Mouse (Mus musculus): ENCODE data around the gene Rpl11. TPM values are rescaled to one million over a fixed set of nuclear protein-coding genes. Genes with fewer than 3 reads are reported as not detected.
A peak's percentile ranks its signal among the peaks of the same experiment; 100 is the strongest.

The Rpl11 gene
- polyA plus RNA-seq, 1 experiment from 2014 or later = 551 TPM

- Histone ChIP-seq H3K4me3 (no peak overlapping the region), H3K36me3 (peaks cover 77% of the 10 kb centered on the region), H3K4me2 (no peak overlapping the region), H3K9me3 (no peaks in the 10 kb centered on the region), H3K4me1 (peaks cover 24% of the 10 kb centered on the region), H3K27ac (no peak overlapping the region), H3K27me3 (no peaks in the 10 kb centered on the region), H3K9ac (0 out of 2 replicates have a peak overlapping the region, but pooled peaks have one; percentile 40)
- 69% methylated on average over 6 of the region's 6 CpGs for WGBS
- no peak for ATAC-seq (ENCODE audit: insufficient number of reproducible peaks, insufficient read depth, low FRiP score, low TSS enrichment, low read depth)
Observed at GRCm38 (mm10) chr4:136046888-136047287, 6.3 kb downstream of the Rpl11 start.

GRCm38 (mm10) chr4:136045091-136045490 is 8.1 kb downstream of the Rpl11 start:
- Histone ChIP-seq H3K4me1 (0 out of 2 replicates have a peak, but pooled peaks cover 7% of the 10 kb centered on the region), H3K4me2 (no peak overlapping the region), H3K27me3 (no peaks in the 10 kb centered on the region), H3K36me3 (peaks cover 59% of the 10 kb centered on the region), H3K4me3 (no peak overlapping the region), H3K9ac (no peak overlapping the region), H3K9me3 (no peaks in the 10 kb centered on the region), H3K27ac (no peak overlapping the region)
- no peak for ATAC-seq (ENCODE audit: insufficient number of reproducible peaks, insufficient read depth, low FRiP score, low TSS enrichment, low read depth)
- WGBS = 90% methylated on average over 5 of the region's 5 CpGs

- peaks cover 47% of the 10 kb centered on the region for H3K36me3 ChIP-seq
- H3K4me2 ChIP-seq = no peak overlapping the region
- H3K27ac ChIP-seq = no peak overlapping the region
- no peaks in the 10 kb centered on the region for H3K27me3 ChIP-seq
- 78% methylated on average over 6 of the region's 6 CpGs for WGBS
- no peaks in the 10 kb centered on the region for H3K9me3 ChIP-seq
- H3K4me1 ChIP-seq = 0 out of 2 replicates have a peak, but pooled peaks cover 7% of the 10 kb centered on the region
- H3K4me3 ChIP-seq = no peak overlapping the region
- no peak overlapping the region for H3K9ac ChIP-seq
- ATAC-seq (ENCODE audit: insufficient number of reproducible peaks, insufficient read depth, low FRiP score, low TSS enrichment, low read depth) = no peak
Observed at GRCm38 (mm10) chr4:136043784-136044400, 9.3 kb downstream of the Rpl11 start.

GRCm38 (mm10) chr4:136035078-136035477 is 18.1 kb downstream of the Rpl11 start:
- Histone ChIP-seq H3K36me3 (no peaks in the 10 kb centered on the region), H3K9me3 (no peaks in the 10 kb centered on the region), H3K27ac (no peak overlapping the region), H3K4me3 (no peak overlapping the region), H3K4me2 (no peak overlapping the region), H3K9ac (no peak overlapping the region), H3K27me3 (no peaks in the 10 kb centered on the region), H3K4me1 (peaks cover 10% of the 10 kb centered on the region)
- 80% methylated on average over 4 of the region's 4 CpGs for WGBS
- no peak for ATAC-seq (ENCODE audit: insufficient number of reproducible peaks, insufficient read depth, low FRiP score, low TSS enrichment, low read depth)

GRCm38 (mm10) chr4:136033231-136033630 is 20.0 kb downstream of the Rpl11 start:
- H3K27me3 ChIP-seq = no peaks in the 10 kb centered on the region
- no peak overlapping the region for H3K27ac ChIP-seq
- no peak for ATAC-seq (ENCODE audit: insufficient number of reproducible peaks, insufficient read depth, low FRiP score, low TSS enrichment, low read depth)
- H3K9me3 ChIP-seq = no peaks in the 10 kb centered on the region
- no peak overlapping the region for H3K4me3 ChIP-seq
- H3K4me2 ChIP-seq = no peak overlapping the region
- no peak overlapping the region for H3K9ac ChIP-seq
- 86% methylated on average over 1 of the region's 1 CpGs for WGBS
- peaks cover 10% of the 10 kb centered on the region for H3K4me1 ChIP-seq
- H3K36me3 ChIP-seq = no peaks in the 10 kb centered on the region

- 7% methylated on average over 8 of the region's 8 CpGs for WGBS
- Histone ChIP-seq H3K36me3 (no peaks in the 10 kb centered on the region; the same call in 1 of the 2 replicates), H3K9me3 (no peaks in the 10 kb centered on the region), H3K27me3 (no peaks in the 10 kb centered on the region), H3K4me1 (peaks cover 15% of the 10 kb centered on the region), H3K27ac (0 out of 2 replicates have a peak overlapping the region, but pooled peaks have one; percentile 22), H3K4me3 (no peak overlapping the region), H3K9ac (0 out of 2 replicates have a peak overlapping the region, but pooled peaks have one; percentile 49), H3K4me2 (no peak overlapping the region)
- ATAC-seq (ENCODE audit: insufficient number of reproducible peaks, insufficient read depth, low FRiP score, low TSS enrichment, low read depth) = no peak
Observed at GRCm38 (mm10) chr4:136030968-136031909, 22.0 kb downstream of the Rpl11 start.

GRCm38 (mm10) chr4:136028689-136029088 is 24.5 kb downstream of the Rpl11 start:
- ATAC-seq (ENCODE audit: insufficient number of reproducible peaks, insufficient read depth, low FRiP score, low TSS enrichment, low read depth) = no peak
- Histone ChIP-seq H3K4me2 (no peak overlapping the region), H3K27ac (no peak overlapping the region), H3K36me3 (no peaks in the 10 kb centered on the region; the same call in 1 of the 2 replicates), H3K4me1 (peaks cover 15% of the 10 kb centered on the region), H3K9me3 (no peaks in the 10 kb centered on the region), H3K4me3 (no peak overlapping the region), H3K9ac (no peak overlapping the region), H3K27me3 (no peaks in the 10 kb centered on the region)
- 77% methylated on average over 5 of the region's 5 CpGs for WGBS

DNA sequence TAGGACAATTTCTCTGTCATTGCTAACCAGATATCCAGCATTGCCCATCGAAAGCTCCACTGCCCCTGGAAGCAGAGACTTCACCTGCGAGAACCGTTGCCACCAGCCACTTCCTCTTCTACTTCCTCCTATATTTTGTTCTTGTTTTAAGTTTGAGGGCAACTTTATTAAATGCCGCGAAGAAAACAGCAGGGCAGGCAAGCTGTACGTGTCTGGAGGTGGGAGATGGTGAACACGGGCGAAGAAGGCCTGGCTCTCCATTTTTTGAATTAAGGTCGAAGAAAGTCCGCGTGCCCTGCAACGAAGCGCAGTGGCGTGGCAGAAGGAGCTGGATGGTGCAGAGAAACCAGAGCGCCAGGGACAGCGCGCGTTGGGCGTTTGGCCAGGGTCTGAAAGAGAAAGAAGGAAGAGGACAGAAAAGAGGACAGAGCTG is 25.1 kb downstream of the Rpl11 start:
- H3K4me1 ChIP-seq = peaks cover 15% of the 10 kb centered on the region
- H3K9me3 ChIP-seq = no peaks in the 10 kb centered on the region
- H3K4me3 ChIP-seq = no peak overlapping the region
- H3K36me3 ChIP-seq = no peaks in the 10 kb centered on the region; the same call in 1 of the 2 replicates
- no peak overlapping the region for H3K4me2 ChIP-seq
- no peak overlapping the region; the same call in 1 of the 2 replicates for H3K27ac ChIP-seq
- WGBS = 84% methylated on average over 19 of the region's 19 CpGs
- no peak for ATAC-seq (ENCODE audit: insufficient number of reproducible peaks, insufficient read depth, low FRiP score, low TSS enrichment, low read depth)
- no peak overlapping the region for H3K9ac ChIP-seq
- no peaks in the 10 kb centered on the region for H3K27me3 ChIP-seq

- Histone ChIP-seq H3K4me3 (no peak overlapping the region), H3K9me3 (no peaks in the 10 kb centered on the region), H3K36me3 (no peaks in the 10 kb centered on the region; the same call in 1 of the 2 replicates), H3K4me2 (no peak overlapping the region), H3K9ac (no peak overlapping the region), H3K27me3 (no peaks in the 10 kb centered on the region), H3K27ac (no peak overlapping the region; the same call in 1 of the 2 replicates), H3K4me1 (peaks cover 15% of the 10 kb centered on the region)
- ATAC-seq (ENCODE audit: insufficient number of reproducible peaks, insufficient read depth, low FRiP score, low TSS enrichment, low read depth) = no peak
- 56% methylated on average over 8 of the region's 8 CpGs for WGBS
Observed at GRCm38 (mm10) chr4:136027416-136028131, 25.7 kb downstream of the Rpl11 start.

DNA sequence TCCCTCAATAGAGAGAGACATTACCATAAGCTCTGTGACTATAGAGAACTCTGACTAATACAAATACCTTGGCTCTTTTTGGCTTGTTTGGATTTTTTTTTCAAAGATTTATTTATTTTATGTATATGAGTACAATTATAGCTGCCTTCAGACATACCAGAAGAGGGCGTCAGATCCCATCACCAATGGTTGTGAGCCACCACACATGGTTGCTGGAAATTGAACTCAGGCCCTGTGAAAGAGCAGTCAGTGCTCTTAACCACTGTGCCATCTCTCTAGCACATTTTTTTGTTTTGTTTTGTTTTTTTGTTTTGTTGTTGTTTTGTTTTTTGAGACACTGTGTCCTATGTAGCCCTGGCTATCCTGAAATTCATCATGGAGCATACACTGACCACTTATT is 27.9 kb downstream of the Rpl11 start:
- no peaks in the 10 kb centered on the region for H3K27me3 ChIP-seq
- no peak for ATAC-seq (ENCODE audit: insufficient number of reproducible peaks, insufficient read depth, low FRiP score, low TSS enrichment, low read depth)
- H3K9ac ChIP-seq = no peak overlapping the region
- 72% methylated on average over 1 of the region's 1 CpGs for WGBS
- no peak overlapping the region for H3K4me3 ChIP-seq
- no peaks in the 10 kb centered on the region for H3K9me3 ChIP-seq
- H3K27ac ChIP-seq = no peak overlapping the region
- H3K36me3 ChIP-seq = no peaks in the 10 kb centered on the region; the same call in 1 of the 2 replicates
- peaks cover 10% of the 10 kb centered on the region for H3K4me1 ChIP-seq
- H3K4me2 ChIP-seq = no peak overlapping the region

- ATAC-seq (ENCODE audit: insufficient number of reproducible peaks, insufficient read depth, low FRiP score, low TSS enrichment, low read depth) = no peak
- H3K4me1 ChIP-seq = peaks cover 16% of the 10 kb centered on the region
- no peak overlapping the region for H3K4me2 ChIP-seq
- H3K9me3 ChIP-seq = no peaks in the 10 kb centered on the region
- WGBS = 97% methylated on average over 9 of the region's 9 CpGs
- no peak overlapping the region for H3K9ac ChIP-seq
- no peak overlapping the region for H3K27ac ChIP-seq
- H3K27me3 ChIP-seq = no peaks in the 10 kb centered on the region
- no peaks in the 10 kb centered on the region; the same call in 1 of the 2 replicates for H3K36me3 ChIP-seq
- no peak overlapping the region for H3K4me3 ChIP-seq
Observed at GRCm38 (mm10) chr4:136022924-136023323, 30.3 kb downstream of the Rpl11 start.
